Mouse (Mus musculus) heart, adult 11 months (tissue): ENCODE data around the gene Gaa.
"Not testable (repeated sequence)": the region's sequence is repeated elsewhere in the genome, so short reads cannot be mapped to it uniquely, and the experiment has no call there.

Experiments
- DNase-seq: peaks from one replicate; pipeline ENCODE4 v3.0.0; 2022

The Gaa gene

GRCm38 (mm10) chr11:119267768-119268556 lies at the start of gene Gaa:
Gene Gaa (plus strand): TSS chr11:119267887.
- DNase-seq: peak; percentile 99

GRCm38 (mm10) chr11:119219816-119220465 lies 47.7 kb upstream of the Gaa start:
- DNase-seq: peak; percentile 96

GRCm38 (mm10) chr11:119221812-119222510 lies 45.7 kb upstream of the Gaa start:
- no peak for DNase-seq

- no peak for DNase-seq
These were observed 44.4 kb upstream of the Gaa start for GRCm38 (mm10) chr11:119223124-119223890.

GRCm38 (mm10) chr11:119224926-119225325 lies 42.8 kb upstream of the Gaa start:
- DNase-seq: no peak

- no peak for DNase-seq
These were observed 42.1 kb upstream of the Gaa start for GRCm38 (mm10) chr11:119225634-119226033.

- DNase-seq: no peak
These were observed 40.1 kb upstream of the Gaa start for GRCm38 (mm10) chr11:119227591-119227990.

GRCm38 (mm10) chr11:119228091-119228781 lies 39.5 kb upstream of the Gaa start, which contains the start of the genes Tbc1d16 and Ccdc40:
Gene Tbc1d16 (minus strand): TSS chr11:119228499.
Gene Ccdc40 (plus strand): TSS chr11:119228572.
- peak; percentile 97 for DNase-seq

GRCm38 (mm10) chr11:119228846-119229626 lies 38.7 kb upstream of the Gaa start:
- DNase-seq: peak; percentile 98

GRCm38 (mm10) chr11:119234770-119235169 lies 32.9 kb upstream of the Gaa start:
- DNase-seq: no peak

- peak; percentile 91 for DNase-seq
These were observed 32.1 kb upstream of the Gaa start for GRCm38 (mm10) chr11:119235596-119235995.

- DNase-seq: no peak
These were observed 31.3 kb upstream of the Gaa start for GRCm38 (mm10) chr11:119236354-119236753.

GRCm38 (mm10) chr11:119237007-119237406 lies 30.7 kb upstream of the Gaa start:
- DNase-seq: no peak

- DNase-seq: peak; percentile 97
These were observed 30.0 kb upstream of the Gaa start for GRCm38 (mm10) chr11:119237568-119238304.

GRCm38 (mm10) chr11:119238305-119238721 lies 29.4 kb upstream of the Gaa start:
- peak; percentile 97 for DNase-seq

- DNase-seq: no peak
These were observed 28.2 kb upstream of the Gaa start for GRCm38 (mm10) chr11:119239480-119239879.

- DNase-seq: not testable (repeated sequence)
These were observed 22.1 kb upstream of the Gaa start for GRCm38 (mm10) chr11:119245543-119245942.

GRCm38 (mm10) chr11:119249011-119249410 lies 18.7 kb upstream of the Gaa start:
- peak; percentile 93 for DNase-seq

- DNase-seq: no peak
These were observed 16.7 kb upstream of the Gaa start for GRCm38 (mm10) chr11:119250998-119251397.

GRCm38 (mm10) chr11:119252854-119253541 lies 14.7 kb upstream of the Gaa start:
- no peak for DNase-seq
